Mouse (Mus musculus): Measurements from ENCODE around the gene Far1. TPM values are rescaled to one million over a fixed set of nuclear protein-coding genes. Genes with fewer than 3 reads are reported as not detected.

Gene Far1
- 14.5 and 17.9 TPM in 2 replicates for polyA plus RNA-seq (2012; rRNA removed)

- peak within 1 kb of the TSS; percentile 82 for H3K4me3 ChIP-seq (ENCODE audit: control insufficient read depth, low read depth, low read length)
- no peaks in the 10 kb centered on the region for H3K27me3 ChIP-seq (ENCODE audit: control insufficient read depth, insufficient read depth, low read length)
- peak within 1 kb of the TSS; percentile 89 for H3K27ac ChIP-seq (ENCODE audit: control insufficient read depth, insufficient read depth, low read depth, low read length)
- peak; percentile 86 for TF ChIP-seq POLR2A (IDR thresholded peaks at IDR 0.05; ENCODE audit: control insufficient read depth, low read depth, low read length)
- peak; percentile 24; the same call in 1 of the 2 replicates for TF ChIP-seq CTCF (IDR thresholded peaks at IDR 0.05; ENCODE audit: control insufficient read depth, insufficient read depth, insufficient replicate concordance, low read depth, low read length)
- no peaks in the 10 kb centered on the region for H3K36me3 ChIP-seq (ENCODE audit: control insufficient read depth, insufficient read depth, low read length)
- H3K4me1 ChIP-seq (ENCODE audit: control insufficient read depth, insufficient read depth, low read length) = peaks cover 7% of the 10 kb centered on the region; the same call in 1 of the 2 replicates
Measured at GRCm38 (mm10) chr7:113513286-113513962, at the start of gene Far1. Far1 (plus strand) TSS chr7:113513834.

GRCm38 (mm10) chr7:113468345-113468744 lies 45.3 kb upstream of the Far1 start:
- TF ChIP-seq POLR2A (IDR thresholded peaks at IDR 0.05; ENCODE audit: control insufficient read depth, low read depth, low read length) (no peak), CTCF (IDR thresholded peaks at IDR 0.05; ENCODE audit: control insufficient read depth, insufficient read depth, insufficient replicate concordance, low read depth, low read length) (no peak)
- H3K27me3 ChIP-seq (ENCODE audit: control insufficient read depth, insufficient read depth, low read length) = no peaks in the 10 kb centered on the region
- no peak overlapping the region for H3K27ac ChIP-seq (ENCODE audit: control insufficient read depth, insufficient read depth, low read depth, low read length)
- no peaks in the 10 kb centered on the region for H3K36me3 ChIP-seq (ENCODE audit: control insufficient read depth, insufficient read depth, low read length)
- H3K4me1 ChIP-seq (ENCODE audit: control insufficient read depth, insufficient read depth, low read length) = no peaks in the 10 kb centered on the region
- no peak overlapping the region for H3K4me3 ChIP-seq (ENCODE audit: control insufficient read depth, low read depth, low read length)

- H3K4me3 ChIP-seq (ENCODE audit: control insufficient read depth, low read depth, low read length) = no peak overlapping the region
- H3K4me1 ChIP-seq (ENCODE audit: control insufficient read depth, insufficient read depth, low read length) = no peaks in the 10 kb centered on the region
- no peaks in the 10 kb centered on the region for H3K36me3 ChIP-seq (ENCODE audit: control insufficient read depth, insufficient read depth, low read length)
- no peak for TF ChIP-seq POLR2A (IDR thresholded peaks at IDR 0.05; ENCODE audit: control insufficient read depth, low read depth, low read length)
- no peak for TF ChIP-seq CTCF (IDR thresholded peaks at IDR 0.05; ENCODE audit: control insufficient read depth, insufficient read depth, insufficient replicate concordance, low read depth, low read length)
- H3K27me3 ChIP-seq (ENCODE audit: control insufficient read depth, insufficient read depth, low read length) = no peaks in the 10 kb centered on the region
- no peak overlapping the region for H3K27ac ChIP-seq (ENCODE audit: control insufficient read depth, insufficient read depth, low read depth, low read length)
Measured at GRCm38 (mm10) chr7:113470671-113471070, 43.0 kb upstream of the Far1 start.

- Histone ChIP-seq H3K4me1 (ENCODE audit: control insufficient read depth, insufficient read depth, low read length) (no peaks in the 10 kb centered on the region), H3K27me3 (ENCODE audit: control insufficient read depth, insufficient read depth, low read length) (no peaks in the 10 kb centered on the region), H3K4me3 (ENCODE audit: control insufficient read depth, low read depth, low read length) (no peak overlapping the region), H3K27ac (ENCODE audit: control insufficient read depth, insufficient read depth, low read depth, low read length) (no peak overlapping the region), H3K36me3 (ENCODE audit: control insufficient read depth, insufficient read depth, low read length) (no peaks in the 10 kb centered on the region)
- TF ChIP-seq POLR2A (IDR thresholded peaks at IDR 0.05; ENCODE audit: control insufficient read depth, low read depth, low read length) = no peak
- no peak for TF ChIP-seq CTCF (IDR thresholded peaks at IDR 0.05; ENCODE audit: control insufficient read depth, insufficient read depth, insufficient replicate concordance, low read depth, low read length)
Measured at GRCm38 (mm10) chr7:113471653-113472052, 42.0 kb upstream of the Far1 start.

- TF ChIP-seq POLR2A (IDR thresholded peaks at IDR 0.05; ENCODE audit: control insufficient read depth, low read depth, low read length) (no peak), CTCF (IDR thresholded peaks at IDR 0.05; ENCODE audit: control insufficient read depth, insufficient read depth, insufficient replicate concordance, low read depth, low read length) (no peak)
- Histone ChIP-seq H3K4me1 (ENCODE audit: control insufficient read depth, insufficient read depth, low read length) (no peaks in the 10 kb centered on the region), H3K4me3 (ENCODE audit: control insufficient read depth, low read depth, low read length) (no peak overlapping the region), H3K36me3 (ENCODE audit: control insufficient read depth, insufficient read depth, low read length) (no peaks in the 10 kb centered on the region), H3K27me3 (ENCODE audit: control insufficient read depth, insufficient read depth, low read length) (no peaks in the 10 kb centered on the region), H3K27ac (ENCODE audit: control insufficient read depth, insufficient read depth, low read depth, low read length) (no peak overlapping the region)
Measured at GRCm38 (mm10) chr7:113495792-113496191, 17.8 kb upstream of the Far1 start.

GRCm38 (mm10) chr7:113498413-113498812 lies 15.2 kb upstream of the Far1 start:
- no peaks in the 10 kb centered on the region for H3K36me3 ChIP-seq (ENCODE audit: control insufficient read depth, insufficient read depth, low read length)
- no peaks in the 10 kb centered on the region for H3K4me1 ChIP-seq (ENCODE audit: control insufficient read depth, insufficient read depth, low read length)
- TF ChIP-seq POLR2A (IDR thresholded peaks at IDR 0.05; ENCODE audit: control insufficient read depth, low read depth, low read length) (no peak), CTCF (IDR thresholded peaks at IDR 0.05; ENCODE audit: control insufficient read depth, insufficient read depth, insufficient replicate concordance, low read depth, low read length) (no peak)
- no peak overlapping the region for H3K4me3 ChIP-seq (ENCODE audit: control insufficient read depth, low read depth, low read length)
- no peaks in the 10 kb centered on the region for H3K27me3 ChIP-seq (ENCODE audit: control insufficient read depth, insufficient read depth, low read length)
- H3K27ac ChIP-seq (ENCODE audit: control insufficient read depth, insufficient read depth, low read depth, low read length) = no peak overlapping the region

GRCm38 (mm10) chr7:113499821-113500220 lies 13.8 kb upstream of the Far1 start:
- Histone ChIP-seq H3K4me1 (ENCODE audit: control insufficient read depth, insufficient read depth, low read length) (no peaks in the 10 kb centered on the region), H3K27me3 (ENCODE audit: control insufficient read depth, insufficient read depth, low read length) (no peaks in the 10 kb centered on the region), H3K4me3 (ENCODE audit: control insufficient read depth, low read depth, low read length) (no peak overlapping the region), H3K36me3 (ENCODE audit: control insufficient read depth, insufficient read depth, low read length) (no peaks in the 10 kb centered on the region), H3K27ac (ENCODE audit: control insufficient read depth, insufficient read depth, low read depth, low read length) (no peak overlapping the region)
- TF ChIP-seq POLR2A (IDR thresholded peaks at IDR 0.05; ENCODE audit: control insufficient read depth, low read depth, low read length) (no peak), CTCF (IDR thresholded peaks at IDR 0.05; ENCODE audit: control insufficient read depth, insufficient read depth, insufficient replicate concordance, low read depth, low read length) (no peak)
